Mouse (Mus musculus) 3134 (cell line): ENCODE measurements around the gene Polr1a.

ENCODE experiments used
- DNase-seq: peaks from one replicate; pipeline ENCODE4 v3.0.0-alpha.2; 2011; ENCODE audit warnings: low spot score; ENCODE audit not compliant: insufficient read length; ENCODE audit errors: extremely low read depth

Polr1a gene

DNA sequence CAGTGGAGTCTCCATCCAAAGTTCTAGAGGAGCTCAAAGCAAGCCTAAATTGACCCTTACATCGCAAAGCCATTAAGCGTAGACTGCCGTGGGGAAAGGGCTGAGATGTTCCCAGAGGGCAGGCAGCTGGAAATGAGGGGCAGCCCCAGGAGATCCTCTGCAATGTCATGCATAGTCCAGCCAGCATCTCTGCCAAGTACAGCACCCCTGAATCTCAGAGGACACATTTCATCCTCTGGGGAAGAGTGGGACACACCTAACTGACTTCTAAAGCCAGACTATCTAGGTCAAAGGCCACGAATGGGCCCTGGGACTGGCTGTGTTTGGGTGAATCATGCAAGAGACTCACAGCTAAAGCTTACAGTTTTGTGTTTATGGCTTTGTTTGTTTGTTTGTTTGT is 85.2 kb downstream of the Polr1a start:
- DNase-seq = no peak

DNA sequence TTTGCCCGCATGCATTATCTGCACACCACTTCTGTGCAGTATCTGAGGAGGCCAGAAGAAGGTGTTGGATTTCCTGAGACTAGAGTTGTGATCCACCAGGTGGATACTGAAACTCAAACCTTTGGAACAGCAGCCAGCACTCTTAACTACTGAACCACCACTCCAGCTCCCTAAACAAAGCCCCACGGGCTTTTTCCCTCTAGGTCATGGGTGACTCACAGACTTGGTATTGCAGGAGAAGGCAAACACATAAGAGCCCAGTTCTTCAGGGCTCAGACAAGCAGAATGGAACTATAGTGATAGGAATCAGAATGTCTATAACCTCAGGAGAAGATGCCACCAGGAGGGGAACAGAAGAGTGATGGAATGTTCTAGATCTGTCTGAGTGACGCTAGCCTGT is 86.2 kb downstream of the Polr1a start:
- DNase-seq = peak; percentile 46

- DNase-seq = no peak
Measured at GRCm38 (mm10) chr6:71997215-71997614, 88.4 kb downstream of the Polr1a start.

- DNase-seq = no peak
Measured at GRCm38 (mm10) chr6:71999917-72000512, 91.2 kb downstream of the Polr1a start.

DNA sequence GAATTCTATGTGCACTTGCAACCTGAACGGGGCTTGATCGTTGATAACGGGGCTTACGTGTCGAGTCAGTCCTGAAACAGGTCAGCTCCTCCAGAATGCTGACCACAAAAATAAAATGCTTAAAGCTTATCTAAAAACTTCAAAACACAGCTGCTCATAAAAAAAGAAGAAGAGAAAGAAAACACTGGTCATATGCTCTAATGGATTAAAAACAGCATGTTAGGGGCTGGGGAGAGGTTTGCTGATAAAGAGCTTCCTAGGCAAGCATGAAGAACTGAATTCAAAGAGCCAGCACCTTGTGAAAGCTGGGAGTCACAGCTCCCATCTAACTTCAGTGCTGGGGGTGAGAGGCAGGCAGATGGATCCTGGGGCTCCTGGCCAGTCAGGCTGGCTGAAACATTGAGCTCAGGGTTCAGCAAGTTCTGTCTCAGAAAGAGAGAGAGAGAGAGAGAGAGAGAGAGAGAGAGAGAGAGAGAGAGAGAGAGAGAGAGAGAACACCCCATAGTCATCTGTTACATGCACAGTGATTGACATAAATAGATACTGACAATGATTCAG is 92.4 kb downstream of the Polr1a start:
- no peak for DNase-seq

- peak; percentile 18 for DNase-seq
Measured at GRCm38 (mm10) chr6:72007411-72008212, 98.8 kb downstream of the Polr1a start.

GRCm38 (mm10) chr6:72008213-72008655 is 99.4 kb downstream of the Polr1a start:
- no peak for DNase-seq

DNA sequence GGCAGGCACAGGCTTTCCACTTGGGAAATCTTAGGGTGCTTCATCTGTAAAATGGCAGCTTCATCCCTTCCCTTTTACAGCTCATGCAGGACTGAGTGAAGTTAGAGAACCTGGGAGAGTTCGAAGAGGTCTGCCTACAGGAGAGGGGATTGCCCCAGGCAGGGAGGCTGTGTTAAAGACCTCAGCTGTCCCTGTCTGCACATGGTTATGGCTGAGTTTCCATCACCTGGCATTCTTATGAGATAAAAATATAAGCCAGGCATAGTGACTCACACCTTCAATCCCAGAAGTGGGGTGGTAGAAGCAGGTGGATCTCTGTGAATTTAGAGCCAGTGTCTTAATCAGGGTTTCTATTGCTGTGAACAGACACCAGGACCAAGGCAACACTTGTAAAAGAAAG is 100.6 kb downstream of the Polr1a start:
- no peak for DNase-seq

DNA sequence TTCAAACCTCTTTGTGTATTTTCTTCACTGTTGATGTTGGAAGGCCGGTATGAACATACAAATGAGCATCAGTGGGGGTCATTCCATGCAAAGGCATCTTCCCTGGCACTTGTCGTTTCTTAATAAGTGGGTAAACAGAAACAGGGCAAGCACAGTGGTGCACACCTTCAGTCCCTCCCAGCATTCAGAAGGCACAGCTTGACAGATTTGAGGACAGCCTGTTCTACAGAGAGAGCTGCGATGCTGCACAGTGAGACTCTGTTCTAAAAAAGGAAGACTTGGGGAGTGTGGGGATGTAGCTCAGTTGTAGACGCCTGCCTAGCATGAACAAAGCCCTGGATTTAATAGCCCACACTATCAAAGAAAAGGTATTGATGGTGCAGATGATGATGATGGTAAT is 105.2 kb downstream of the Polr1a start:
- no peak for DNase-seq

- DNase-seq = no peak
Measured at GRCm38 (mm10) chr6:72018052-72018451, 109.2 kb downstream of the Polr1a start.

DNA sequence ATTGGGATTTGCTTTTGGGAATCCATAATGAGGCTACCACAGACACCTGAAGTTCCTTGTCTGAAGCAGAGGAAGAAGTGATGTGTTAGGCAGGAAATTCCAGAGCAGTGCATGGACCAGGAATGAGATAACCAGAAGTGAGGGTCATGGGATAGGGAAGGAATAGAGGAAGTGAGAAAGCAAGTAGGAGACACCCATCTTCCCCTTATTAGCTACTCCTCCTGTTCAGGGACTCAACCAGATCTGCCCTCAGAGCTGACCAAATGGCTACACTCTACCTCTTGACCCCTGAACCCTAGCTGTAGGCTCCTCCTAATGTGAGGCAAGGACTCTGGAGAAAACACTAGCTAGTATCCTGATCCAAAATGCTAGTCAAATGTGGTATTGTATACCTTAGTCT is 116.6 kb downstream of the Polr1a start:
- no peak for DNase-seq

GRCm38 (mm10) chr6:72028079-72028478 is 119.2 kb downstream of the Polr1a start:
- no peak for DNase-seq

GRCm38 (mm10) chr6:72029674-72030073 is 120.8 kb downstream of the Polr1a start:
- no peak for DNase-seq
